Mouse (Mus musculus) cerebellum, adult 2 months (tissue): ENCODE results near the gene Ube4b.

Experiments used
- CTCF ChIP-seq: fragments of 200-500 bp; IDR thresholded peaks from 2 replicates; pipeline ENCODE4 v1.5.1; 2011; ENCODE audit warnings: low read depth, mild to moderate bottlenecking, control low read depth, low read length, moderate library complexity, borderline replicate concordance; ENCODE audit not compliant: insufficient read depth
- POLR2A ChIP-seq: fragments of 200-500 bp; IDR thresholded peaks from 2 replicates; pipeline ENCODE4 v1.6.1; 2011; ENCODE audit warnings: low read length, control low read depth, borderline replicate concordance; ENCODE audit not compliant: insufficient read depth

- TF ChIP-seq CTCF (no peak), POLR2A (no peak)
These were observed 112.2 kb downstream of the Ube4b start for GRCm38 (mm10) chr4:149314275-149314837.
